Mouse (Mus musculus): ENCODE results near the gene Tmem161a.

- no peak for TF ChIP-seq CTCF (IDR thresholded peaks at IDR 0.05; ENCODE audit: low read depth, low read length)
- no peak for TF ChIP-seq POLR2A (IDR thresholded peaks at IDR 0.05; ENCODE audit: borderline replicate concordance, low read depth, low read length)
These were observed 42.3 kb downstream of the Tmem161a start for GRCm38 (mm10) chr8:70214411-70214810.
